Mouse (Mus musculus): ENCODE results near the gene Lhfpl2.

Lhfpl2 gene

DNA sequence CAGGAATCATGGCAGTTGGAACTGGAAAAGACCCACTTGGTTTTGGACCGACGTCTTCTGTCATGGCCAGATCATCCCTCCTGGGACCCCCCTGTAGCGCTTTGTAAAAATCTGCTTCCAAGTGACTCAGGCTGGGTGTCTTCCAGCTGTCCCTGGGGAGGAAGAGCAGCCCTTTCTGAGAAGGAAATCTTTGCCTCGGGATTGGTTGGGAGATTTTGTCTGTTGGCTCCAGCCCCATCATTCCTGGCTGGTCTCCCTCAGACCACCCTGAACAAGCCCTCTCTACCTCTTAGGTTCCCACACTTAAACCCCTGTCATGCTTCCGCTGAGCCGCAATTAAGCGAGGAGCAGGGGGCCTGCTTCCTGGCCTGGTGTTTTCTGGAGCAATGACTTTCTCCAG lies 77.6 kb downstream of the Lhfpl2 start:
- in situ Hi-C loops (cut with MboI, MseI), result no loop called here

DNA sequence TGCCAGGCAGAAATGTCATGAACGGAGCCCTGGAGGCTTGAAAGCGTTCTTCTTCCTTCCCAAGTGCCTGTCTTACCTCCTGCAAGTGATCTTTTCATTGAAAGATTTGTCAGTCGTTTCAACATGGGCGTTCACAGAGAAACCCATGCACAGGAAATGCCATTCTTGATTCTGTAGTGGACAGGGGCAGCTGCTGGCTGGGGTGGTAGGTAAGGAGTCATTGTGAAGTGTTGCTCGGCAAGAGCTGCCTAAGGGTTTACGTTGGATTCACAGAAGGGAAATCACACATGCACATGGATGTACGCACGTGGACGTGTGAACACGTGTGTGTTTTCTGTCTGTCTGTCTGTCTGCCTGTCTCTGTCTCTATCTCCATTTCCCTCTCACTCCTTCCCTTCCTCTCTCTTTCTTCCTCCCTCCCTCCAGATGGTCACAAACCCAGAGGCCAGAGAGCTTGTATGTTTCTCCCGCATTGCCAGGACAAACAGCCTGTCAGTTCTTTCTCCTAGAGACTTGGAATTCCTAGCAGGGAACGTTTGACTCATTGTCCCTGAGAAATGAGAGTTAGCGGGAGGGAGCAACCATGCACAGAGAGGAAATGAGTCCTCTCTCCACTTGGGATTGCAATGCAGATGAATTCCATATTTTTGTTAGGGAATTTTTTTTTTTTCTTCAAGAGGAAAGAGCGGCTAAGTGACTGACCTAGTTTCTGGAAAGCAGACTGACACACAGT lies 82.3 kb downstream of the Lhfpl2 start:
- in situ Hi-C loops (cut with MboI, MseI), result no loop called here

DNA sequence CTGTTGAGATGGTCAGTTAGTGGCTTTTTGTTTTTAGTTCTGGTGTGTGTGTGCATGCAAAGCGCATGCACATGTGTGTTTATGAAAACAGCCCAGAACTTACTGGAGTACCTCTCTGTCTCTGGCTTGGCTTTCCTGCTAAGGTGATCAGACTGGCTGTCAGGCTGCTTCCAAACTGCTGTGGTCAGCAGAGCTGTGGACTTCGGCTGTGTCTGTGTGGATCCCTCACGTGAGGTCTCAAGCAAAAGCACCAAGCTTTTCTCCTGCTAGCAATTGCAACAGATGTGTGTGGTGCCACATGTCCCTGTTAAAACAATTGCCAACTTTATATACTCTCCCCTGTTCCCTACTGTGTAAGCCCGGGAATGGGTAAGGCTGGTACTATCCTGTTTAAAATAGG lies 82.8 kb downstream of the Lhfpl2 start:
- in situ Hi-C loops (cut with MboI, MseI), result no loop called here

DNA sequence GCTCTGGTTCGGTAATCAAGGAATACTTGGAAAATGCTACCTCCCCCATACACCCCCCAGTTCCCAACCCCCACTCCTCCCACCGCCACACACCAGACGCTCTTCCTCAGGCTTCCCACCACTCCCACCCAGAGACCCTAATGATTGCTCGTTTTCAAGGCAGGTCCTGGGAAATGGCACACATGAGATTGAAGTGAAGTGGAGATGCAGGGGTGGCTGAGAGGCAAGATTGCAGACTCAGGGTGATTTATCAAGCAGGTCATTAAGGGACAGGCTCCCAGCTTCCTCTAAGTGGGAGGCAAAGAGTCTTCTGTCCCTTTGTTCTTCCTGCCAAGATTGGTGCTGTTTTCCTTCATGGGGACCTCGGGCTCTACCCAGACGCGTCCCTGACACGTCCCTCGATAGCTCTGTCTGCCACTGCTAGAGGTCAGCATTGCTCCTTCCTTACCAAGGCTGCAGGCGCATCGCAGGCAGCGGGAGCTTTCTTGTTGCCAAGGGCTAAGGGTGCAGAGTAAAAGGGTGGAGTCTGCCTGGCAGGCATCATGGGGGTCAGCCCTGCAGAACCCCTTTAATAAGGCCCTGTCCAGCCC lies 85.6 kb downstream of the Lhfpl2 start:
- in situ Hi-C loops (cut with MboI, MseI), result no loop called here

DNA sequence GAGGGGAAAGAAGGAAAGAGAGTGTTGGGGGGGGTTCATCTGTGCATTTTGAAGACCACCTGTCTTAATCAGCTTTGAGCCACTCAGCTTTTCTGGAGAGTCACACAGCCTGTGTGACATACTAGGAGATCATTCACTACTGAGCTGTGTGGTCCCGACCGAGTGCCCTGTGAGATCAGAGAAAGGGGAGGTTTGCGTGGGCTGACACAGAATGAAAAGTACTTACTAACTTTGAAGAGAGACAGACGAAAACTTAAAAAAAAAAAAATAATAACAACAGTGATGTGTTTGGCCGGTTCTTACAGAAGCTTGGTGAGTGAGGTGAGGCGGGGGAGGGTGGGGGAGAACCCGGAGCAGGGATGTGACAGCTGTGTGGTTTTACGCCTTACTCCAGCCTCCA lies 86.9 kb downstream of the Lhfpl2 start:
- in situ Hi-C loops (cut with MboI, MseI), result no loop called here

DNA sequence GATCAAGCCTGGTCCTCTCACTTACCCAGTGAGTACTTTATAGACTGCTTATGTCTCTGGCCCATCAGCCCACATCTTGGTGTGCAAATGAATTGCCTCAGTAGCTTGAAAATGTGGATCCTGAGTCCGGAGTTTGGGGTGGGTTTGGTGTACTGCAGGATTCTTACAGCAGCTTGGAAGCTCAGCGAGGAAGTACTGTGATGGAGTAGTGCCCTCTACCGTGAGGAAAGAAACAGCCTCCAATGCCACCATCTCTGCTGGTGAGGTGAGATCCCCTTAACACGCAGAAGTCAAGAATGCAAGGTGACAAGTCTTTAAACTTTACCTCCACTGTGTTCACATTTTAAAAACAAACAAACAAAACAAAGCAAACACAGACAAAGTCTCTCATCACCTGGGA lies 89.7 kb downstream of the Lhfpl2 start:
- in situ Hi-C loops (cut with MboI, MseI), result no loop called here

DNA sequence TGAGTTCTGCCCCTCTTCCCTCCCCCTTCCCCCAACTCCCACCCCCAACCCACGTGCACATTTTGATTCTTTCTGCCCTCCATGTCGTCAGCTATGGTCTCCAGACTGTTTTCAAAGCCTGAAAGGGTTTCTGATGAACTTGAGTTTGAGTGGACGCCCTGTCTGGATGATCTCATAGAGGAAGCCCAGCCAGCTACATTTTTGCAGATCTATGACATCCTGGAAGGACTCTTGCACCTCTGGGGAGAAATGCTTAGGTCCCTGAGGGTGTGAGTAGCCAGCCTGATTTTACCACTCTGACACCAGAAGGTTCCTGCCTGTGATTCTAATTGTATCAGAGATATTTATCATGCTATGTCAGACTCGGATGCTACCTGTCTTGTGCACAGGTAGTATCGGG lies 91.4 kb downstream of the Lhfpl2 start:
- in situ Hi-C loops (cut with MboI, MseI), result no loop called here

DNA sequence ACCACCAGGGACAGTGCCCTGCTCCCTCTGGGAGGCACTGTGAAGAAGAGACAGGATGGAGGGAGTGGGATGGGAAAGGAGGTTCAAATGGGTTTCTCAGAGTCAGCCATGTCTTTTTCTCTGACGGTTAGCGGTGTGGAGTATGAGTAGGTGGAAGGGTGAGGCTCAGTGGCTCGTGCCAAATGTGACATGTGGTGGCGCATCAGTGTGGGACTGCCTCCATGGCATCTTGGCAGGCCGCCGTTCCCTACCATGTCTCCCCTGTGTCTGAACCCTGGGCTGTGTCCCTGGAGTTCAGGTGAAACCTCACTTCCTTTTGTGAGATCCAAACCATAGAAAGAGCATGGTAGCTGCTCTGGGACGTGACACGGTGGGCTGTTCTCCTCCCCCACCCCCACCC lies 92.2 kb downstream of the Lhfpl2 start:
- in situ Hi-C loops (cut with MboI, MseI), result no loop called here

DNA sequence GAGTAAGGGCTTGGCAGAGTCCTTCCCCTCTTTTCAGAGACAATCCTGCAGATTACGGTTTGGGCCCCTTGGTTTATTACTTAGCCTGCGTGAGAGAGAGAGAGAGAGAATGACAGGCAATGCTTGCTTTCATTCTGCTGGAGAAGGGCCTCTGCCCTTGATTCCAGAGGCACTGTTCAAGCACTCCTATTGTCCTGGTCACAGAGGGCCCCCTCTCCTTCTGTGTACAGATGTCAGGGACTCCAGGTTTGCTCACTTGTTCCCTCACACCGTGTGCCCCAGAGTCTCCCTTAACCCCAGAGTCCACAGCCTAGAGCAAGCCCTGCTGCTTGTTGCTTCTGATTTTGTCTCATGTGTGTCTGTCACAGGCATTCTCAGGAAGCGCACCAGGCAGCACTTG lies 93.7 kb downstream of the Lhfpl2 start:
- in situ Hi-C loops (cut with MboI, MseI), result no loop called here

DNA sequence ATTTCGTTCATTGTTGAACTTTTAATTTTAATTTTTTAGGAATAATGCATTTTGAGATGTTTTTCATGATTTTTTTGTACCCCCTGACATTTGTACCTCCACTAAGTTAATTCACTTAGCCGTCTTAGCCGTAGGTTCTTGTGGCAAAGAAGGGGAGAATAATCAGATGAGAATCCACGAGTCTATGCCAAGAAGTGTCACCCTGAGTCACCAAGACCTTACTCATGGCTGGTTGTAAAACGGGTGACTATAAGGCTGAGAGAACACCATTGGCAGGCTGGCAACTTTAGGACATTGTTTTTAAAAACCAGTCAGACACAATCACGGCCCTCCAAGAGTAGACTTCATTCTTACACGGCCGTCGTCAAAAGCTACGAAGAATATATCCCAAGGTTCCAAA lies 95.2 kb downstream of the Lhfpl2 start:
- in situ Hi-C loops (cut with MboI, MseI), result no loop called here

DNA sequence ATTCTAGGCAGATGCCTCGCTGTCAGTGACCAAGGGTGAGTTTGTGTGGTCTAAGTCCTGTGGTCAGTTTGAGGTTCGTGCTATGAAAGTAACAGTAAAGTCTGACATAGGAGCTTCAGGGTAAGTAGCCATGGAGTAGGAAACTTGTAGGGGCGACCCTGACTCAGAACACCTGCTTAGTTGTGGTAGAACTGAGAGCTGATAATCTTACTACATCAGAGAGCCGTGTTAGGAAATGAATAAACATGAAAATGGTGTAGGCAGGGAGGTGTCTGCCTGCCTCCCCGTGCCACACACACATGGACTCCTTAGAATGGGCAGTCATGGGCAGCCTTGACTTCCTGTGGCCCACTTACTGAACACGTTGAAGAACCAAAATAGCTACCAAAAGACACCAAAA lies 96.1 kb downstream of the Lhfpl2 start:
- in situ Hi-C loops (cut with MboI, MseI), result no loop called here

DNA sequence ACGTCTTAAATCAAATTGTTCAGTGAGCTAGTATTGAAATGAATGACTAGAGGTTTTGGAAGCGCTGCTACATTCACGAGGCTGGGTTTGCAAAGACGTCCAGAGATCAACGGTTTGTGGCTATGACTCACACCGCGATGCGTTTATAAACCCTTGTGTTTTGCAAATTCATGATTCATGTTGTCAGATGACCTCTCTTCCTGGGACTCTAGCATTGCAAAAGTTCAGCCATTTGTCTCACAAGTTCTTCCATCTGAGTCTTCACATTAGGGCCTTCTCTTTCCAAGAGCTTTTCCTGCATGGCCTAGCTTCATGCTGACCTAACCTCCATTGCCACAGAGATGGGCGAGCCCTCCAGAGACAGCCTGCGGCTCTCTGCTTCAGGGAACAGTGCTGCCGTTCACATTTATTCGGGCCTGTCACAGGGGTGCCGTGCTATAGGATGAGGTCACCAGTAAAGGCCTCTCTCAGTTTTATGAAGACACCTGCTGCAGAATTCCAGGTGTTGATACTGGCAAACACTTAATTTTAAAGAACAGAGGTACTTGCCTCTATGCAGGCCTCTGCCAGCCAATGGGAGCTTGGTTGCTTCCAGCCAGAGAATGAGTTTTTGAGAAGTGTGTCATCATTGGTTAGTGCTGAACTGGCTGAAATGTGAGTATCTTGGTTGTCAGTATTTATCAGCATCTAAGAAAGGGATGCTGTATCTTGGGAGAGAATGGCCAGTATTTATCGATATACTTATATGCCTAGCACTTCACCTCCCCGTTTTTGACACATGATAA lies 97.1 kb downstream of the Lhfpl2 start:
- in situ Hi-C loops (cut with MboI, MseI), result no loop called here

DNA sequence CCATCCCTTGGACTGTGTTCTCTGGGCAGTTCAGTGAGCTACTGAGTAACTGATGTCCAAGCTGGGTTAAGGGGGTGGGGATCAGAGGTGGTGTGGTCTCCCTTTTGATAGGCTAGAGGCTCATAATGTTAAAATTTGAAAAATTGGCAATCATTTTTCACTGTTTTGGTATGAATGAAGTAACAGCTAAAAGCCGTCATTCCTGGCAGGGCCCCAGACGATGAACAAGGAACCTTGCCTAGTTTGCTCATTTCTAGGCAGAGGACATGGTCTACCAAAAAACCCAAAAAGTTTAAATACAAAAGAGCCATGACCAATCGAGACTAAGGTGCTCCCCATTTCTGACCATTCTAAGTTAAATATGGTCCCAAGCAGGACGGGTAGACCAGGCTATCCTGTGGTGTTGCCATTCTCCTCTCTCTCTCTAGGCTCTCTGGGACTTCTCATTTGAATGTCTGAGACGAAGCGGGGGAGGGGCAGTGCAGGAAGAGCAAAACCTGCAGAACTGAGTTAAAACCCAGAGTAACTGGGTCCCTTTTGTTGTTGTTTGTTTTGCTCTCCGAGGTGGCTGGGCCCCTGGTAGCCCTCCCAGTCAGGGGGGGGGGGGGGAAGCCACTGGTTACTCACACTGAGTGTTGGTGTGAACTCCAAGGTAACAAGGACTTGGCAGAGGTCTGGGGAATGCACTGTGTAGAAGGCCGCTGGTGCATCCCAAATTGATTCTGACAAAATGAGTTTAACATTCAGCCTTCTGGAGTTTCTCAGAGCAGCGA lies 98.2 kb downstream of the Lhfpl2 start:
- in situ Hi-C loops (cut with MboI, MseI), result no loop called here

DNA sequence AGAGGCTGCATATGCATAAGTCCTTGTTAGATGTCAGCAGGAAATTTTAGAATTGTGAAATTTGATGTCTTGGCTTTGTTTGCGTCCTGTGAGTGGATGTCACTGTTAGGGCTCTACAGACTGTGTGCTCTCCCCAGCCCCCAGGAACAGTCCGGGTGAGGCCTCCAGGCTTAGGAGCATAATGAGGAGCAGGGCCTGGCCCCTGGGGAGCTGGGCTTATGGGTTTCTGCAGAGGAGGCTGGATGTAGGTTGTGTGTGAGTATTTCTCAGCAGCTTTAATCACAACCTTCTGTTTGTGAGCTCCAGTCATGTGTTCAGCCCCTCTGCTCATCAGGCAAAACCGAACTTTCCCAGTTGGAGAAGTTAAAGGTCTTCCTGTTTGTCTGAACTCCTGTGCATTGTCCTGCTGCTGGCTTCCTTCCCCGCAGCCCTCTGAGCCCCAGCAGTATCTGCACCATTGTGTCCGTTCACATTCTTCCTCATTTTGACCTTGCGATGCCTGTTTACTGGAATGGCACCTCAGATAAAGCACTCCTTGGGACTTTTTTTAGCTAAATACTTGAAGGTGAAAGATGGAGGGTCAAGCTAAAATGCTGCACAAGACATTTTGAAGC lies 101.4 kb downstream of the Lhfpl2 start:
- in situ Hi-C loops (cut with MboI, MseI), result no loop called here

DNA sequence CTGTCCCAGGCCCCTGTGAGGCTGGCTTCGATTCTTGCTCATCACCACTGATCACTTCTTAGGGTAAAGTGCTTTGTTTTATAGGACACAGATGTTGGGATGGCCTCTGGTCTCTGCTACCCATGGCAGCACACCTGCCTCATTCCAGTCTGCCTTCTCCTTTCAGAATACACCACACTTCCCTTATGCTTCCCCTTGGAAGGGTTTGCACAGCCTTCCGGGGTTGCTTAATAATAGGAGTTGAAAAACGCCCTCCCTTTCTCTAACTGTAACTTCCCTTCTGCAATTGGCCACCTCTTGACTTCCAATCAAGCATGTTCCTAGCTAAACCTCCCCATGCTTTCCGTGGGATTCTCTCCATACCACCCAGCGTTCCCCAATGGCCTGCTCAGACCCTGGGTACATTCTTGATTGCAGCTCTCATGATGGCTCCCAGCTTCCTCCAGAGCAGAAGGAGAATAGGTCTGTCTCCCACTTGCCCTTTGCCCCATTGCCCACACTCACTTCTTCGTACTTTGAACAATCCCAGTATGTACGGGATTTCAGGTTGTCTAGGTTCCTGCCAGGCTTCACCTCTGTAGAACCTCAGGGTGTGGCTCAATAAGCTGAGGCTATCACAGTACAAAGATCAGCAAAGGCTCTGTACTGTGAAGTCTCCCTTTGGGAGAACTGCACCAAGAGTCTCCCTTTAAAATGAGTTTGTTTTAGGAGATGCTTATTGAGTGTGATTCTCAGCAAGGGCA lies 102.1 kb downstream of the Lhfpl2 start:
- in situ Hi-C loops (cut with MboI, MseI), result no loop called here

DNA sequence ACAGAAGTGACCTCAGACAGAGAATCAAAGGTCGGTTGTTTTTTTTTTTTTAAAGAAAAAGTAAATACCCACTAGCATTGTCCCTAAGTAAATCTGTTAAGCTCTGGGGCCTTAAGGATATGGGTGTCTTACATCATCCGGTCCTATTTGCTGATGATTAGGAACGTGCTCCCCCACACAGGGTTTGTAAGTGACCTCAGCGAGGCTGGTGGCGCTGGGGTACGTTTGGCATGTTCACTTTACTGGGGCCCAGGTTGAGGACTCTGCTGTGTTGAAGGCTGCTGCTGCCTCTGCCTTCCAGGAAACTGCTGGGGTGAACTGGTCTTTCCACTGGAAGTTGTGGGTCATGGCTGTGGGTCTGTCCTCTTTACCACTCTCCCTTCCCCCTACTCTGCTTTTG lies 106.9 kb downstream of the Lhfpl2 start:
- in situ Hi-C loops (cut with MboI, MseI), result no loop called here

DNA sequence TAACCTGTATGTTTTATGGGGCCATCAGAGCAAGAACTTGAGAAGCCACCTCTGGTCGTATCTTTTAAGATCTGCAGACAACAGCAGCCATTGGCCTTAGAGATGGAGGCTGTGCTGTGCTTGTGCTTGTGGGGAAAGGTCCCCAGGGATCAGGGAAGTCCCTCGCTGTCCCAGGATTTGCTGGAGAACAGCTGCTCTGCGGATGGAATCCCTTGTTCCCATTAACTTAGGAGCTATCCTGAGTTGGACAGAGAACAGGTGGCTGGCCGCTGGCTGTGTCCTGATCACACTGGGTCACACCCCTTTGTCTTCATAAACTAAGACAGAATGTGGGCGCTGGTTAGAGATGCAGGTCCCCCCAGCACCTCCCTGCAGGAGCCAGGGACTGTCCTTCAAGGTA lies 110.7 kb downstream of the Lhfpl2 start:
- in situ Hi-C loops (cut with MboI, MseI), result no loop called here

DNA sequence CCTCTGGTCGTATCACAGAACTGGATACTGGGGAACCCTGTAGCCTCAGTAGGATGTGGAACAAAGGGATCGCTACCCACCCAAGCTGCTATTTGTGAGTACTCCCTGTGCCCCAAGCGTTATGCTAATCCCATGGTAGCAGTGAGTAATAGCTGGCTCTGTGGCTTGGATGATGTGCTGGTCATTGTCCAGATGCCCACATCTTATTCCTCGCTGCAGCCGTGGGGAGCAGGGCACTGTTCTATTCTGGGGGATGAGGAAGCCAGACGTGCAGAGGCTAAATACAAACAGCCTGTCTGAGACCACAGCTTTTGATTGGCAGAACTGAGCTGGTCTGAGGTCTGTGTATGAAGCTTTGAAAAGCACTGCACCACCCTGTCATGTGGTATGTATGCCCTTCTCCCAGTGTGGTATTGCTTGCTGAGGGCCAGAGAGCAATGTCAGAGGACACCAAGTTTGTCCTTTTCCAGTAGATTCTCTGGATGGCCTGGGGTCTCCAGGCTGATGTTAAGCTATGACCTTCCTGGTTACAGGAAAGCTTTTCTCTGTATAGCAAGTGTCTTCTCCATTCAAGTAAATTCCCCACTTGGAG lies 111.8 kb downstream of the Lhfpl2 start:
- in situ Hi-C loops (cut with MboI, MseI), result no loop called here

DNA sequence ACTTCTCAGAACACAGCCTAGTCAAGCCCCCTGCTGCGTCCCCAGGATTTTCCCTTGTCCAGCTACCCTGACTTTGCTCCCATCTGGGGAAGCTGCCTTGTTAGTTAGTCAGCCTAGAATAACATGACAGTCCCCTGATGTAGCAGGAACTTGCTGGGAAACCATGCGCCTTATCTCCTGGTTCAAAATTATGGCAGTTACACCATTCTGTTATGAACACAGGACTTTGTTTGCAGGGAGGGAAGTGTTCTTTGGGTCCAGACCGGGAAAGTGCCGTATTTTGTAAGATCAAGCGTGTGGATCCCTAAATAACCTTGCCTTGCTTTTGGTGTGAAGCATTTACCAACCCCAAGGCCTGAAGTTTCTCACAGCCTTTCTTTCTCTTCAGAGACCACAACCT lies 114.0 kb downstream of the Lhfpl2 start:
- in situ Hi-C loops (cut with MboI, MseI), result no loop called here

DNA sequence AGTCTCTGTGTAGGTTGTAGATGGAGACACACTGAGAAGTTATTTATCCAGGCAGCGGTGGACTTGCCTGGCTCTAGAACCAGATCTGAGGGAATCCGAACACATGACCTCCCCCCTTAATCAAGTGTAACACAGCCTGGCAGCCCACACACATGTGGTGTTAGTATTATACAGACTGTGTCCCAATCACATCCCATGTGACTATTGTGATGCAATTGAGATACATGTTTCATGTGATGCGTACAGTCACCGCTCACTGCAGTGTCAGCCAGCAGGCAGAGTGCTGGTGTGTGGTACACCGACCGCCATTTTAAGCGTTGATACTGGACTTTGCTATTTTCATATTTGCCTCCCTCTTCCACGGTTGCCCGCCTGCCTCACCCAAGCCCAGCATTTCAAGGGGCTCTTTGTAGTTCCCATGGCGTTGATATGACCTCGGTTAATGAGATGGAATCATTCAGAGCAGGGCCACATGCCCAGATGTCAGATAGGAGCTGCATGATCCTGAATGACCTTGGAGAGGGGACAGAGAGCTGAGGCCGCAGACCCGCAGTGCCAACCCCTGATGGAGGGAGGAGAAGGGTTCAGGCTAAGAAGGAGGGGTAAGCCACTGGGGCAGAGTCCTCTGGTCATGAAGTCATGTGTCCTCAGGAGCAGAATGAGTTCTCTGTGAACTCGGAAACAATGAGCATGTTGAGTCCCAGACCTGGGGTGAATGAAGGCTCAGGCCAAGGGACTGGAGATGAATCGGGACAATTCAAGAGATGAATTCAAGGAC lies 115.1 kb downstream of the Lhfpl2 start:
- in situ Hi-C loops (cut with MboI, MseI), result no loop called here
